Mouse (Mus musculus) midbrain, embryonic 10.5 days (tissue): ENCODE results near the gene Disc1. TPM values are rescaled to one million over a fixed set of nuclear protein-coding genes. Genes with fewer than 3 reads are reported as not detected.

Experiments used
- DNase-seq: peaks from one replicate; pipeline ENCODE4 v3.0.0-alpha.2; 2017; ENCODE audit warnings: low spot score
- H3K27ac ChIP-seq: fragments of 300-500 bp; sonication (generic); replicated peaks from 2 replicates; pipeline ENCODE4 v1.5.1; 2016; ENCODE audit warnings: mild to moderate bottlenecking
- H3K27me3 ChIP-seq: fragments of 300-500 bp; sonication (generic); 2 replicates; pipeline ENCODE4 v1.6.1; 2016; ENCODE audit warnings: low read depth, mild to moderate bottlenecking; ENCODE audit not compliant: poor library complexity, severe bottlenecking
- H3K36me3 ChIP-seq: fragments of 300-500 bp; sonication (generic); 2 replicates; pipeline ENCODE4 v1.6.1; 2016; ENCODE audit warnings: mild to moderate bottlenecking, moderate library complexity
- H3K4me1 ChIP-seq: fragments of 300-500 bp; sonication (generic); 2 replicates; pipeline ENCODE4 v1.6.1; 2016
- H3K4me3 ChIP-seq: fragments of 300-500 bp; sonication (generic); 2 replicates; pipeline ENCODE4 v1.5.1; 2016; ENCODE audit warnings: mild to moderate bottlenecking, moderate library complexity
- H3K9me3 ChIP-seq: fragments of 300-500 bp; sonication (generic); replicated peaks from 2 replicates; pipeline ENCODE4 v1.6.1; 2016; ENCODE audit warnings: mild to moderate bottlenecking
- WGBS: fragments of 180-500 bp; shearing (Covaris S2); methylation state at CpG from one replicate; pipeline ENCODE4 v1.1.7; 2016; 5-methylcytosine and 5-hydroxymethylcytosine counted together
- polyA plus RNA-seq: library from polyadenylated mRNA; unstranded; fragments of >200 nt; fragmentation: Nextera tagmentation; extraction: Ambion mirVana; gene quantifications from 2 replicates; pipeline ENCODE4 v1.2.1, GENCODE M21; 2016

Disc1 gene
- polyA plus RNA-seq, 1 experiment from 2014 or later = 2.0 TPM

DNA sequence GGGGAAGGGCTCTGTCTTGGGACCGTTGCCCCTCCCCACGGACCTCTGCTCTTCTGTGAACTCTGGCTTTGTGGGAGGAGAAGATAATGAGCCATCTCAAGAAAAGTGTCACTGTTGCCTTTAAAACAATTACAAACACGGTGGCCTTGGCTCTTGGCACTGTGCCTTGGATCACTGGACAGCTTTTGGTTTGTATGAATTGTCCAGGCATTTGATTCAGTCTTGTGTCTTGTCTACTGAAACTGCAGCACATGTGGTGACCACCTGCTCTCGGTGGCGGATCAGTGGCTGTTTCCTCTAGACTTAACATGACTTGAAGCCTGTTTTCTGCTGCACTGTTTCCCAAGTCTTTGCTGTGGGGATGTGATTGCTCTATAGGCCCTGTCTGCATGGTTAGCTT, 44.1 kb downstream of the Disc1 start:
- H3K36me3 ChIP-seq = no peaks in the 10 kb centered on the region
- no peak for DNase-seq
- WGBS = 77% methylated on average over 5 of the region's 5 CpGs
- H3K4me1 ChIP-seq = no peaks in the 10 kb centered on the region
- no peaks in the 10 kb centered on the region for H3K27me3 ChIP-seq
- H3K4me3 ChIP-seq = no peak overlapping the region
- no peak overlapping the region for H3K27ac ChIP-seq
- H3K9me3 ChIP-seq = no peaks in the 10 kb centered on the region

DNA sequence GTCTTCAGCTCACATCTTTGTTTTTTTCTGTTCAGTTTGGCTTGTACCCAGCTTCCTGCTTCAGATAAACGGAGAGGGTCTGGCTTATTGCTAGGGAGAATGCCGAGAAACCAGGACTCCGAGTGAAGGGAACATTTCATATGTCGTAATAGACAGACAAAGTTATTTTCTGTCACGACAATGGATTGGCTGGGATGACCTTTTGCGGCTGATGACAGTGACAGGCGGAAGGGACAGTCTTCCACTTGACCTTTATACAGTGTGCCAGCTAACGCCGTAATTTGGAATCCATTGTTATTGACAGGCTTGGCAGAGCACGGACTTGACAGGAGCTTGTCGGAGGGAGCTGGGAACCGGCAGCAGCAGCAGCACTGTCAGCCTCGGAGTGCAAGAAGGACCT, 48.3 kb downstream of the Disc1 start:
- H3K4me3 ChIP-seq = no peak overlapping the region
- 84% methylated on average over 13 of the region's 13 CpGs for WGBS
- DNase-seq = no peak
- H3K9me3 ChIP-seq = no peaks in the 10 kb centered on the region
- no peaks in the 10 kb centered on the region for H3K4me1 ChIP-seq
- no peaks in the 10 kb centered on the region for H3K36me3 ChIP-seq
- H3K27me3 ChIP-seq = no peaks in the 10 kb centered on the region
- no peak overlapping the region for H3K27ac ChIP-seq

GRCm38 (mm10) chr8:125113171-125113570, 59.2 kb downstream of the Disc1 start:
- Histone ChIP-seq H3K36me3 (no peaks in the 10 kb centered on the region), H3K27me3 (peaks cover under 1% of the 10 kb centered on the region; the same call in 1 of the 2 replicates), H3K4me3 (no peak overlapping the region), H3K9me3 (no peaks in the 10 kb centered on the region), H3K27ac (peak overlapping the region; percentile 38; the same call in 1 of the 2 replicates), H3K4me1 (peaks cover 19% of the 10 kb centered on the region)
- 46% methylated on average over 9 of the region's 9 CpGs for WGBS
- peak; percentile 44 for DNase-seq

DNA sequence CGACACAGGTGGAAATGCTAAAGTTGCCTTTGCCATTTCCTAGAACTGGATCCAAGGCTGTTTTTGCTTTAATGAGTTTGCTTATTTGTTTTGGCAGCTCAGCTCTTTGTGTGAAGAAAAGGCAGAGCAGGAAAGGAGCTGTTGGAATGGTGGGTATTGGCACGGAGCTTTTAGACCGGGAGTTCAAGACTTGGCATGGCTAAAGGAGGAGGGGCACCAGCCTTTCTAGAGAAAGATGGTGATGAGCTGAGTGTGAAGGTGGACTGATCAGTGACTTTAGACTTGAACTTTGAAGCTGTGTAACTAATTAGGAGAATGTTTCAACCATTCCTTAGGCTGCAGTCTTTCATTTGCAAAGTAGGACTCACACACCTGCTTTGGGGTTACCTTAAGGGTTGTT, 59.8 kb downstream of the Disc1 start:
- Histone ChIP-seq H3K27ac (no peak overlapping the region), H3K4me1 (peaks cover 19% of the 10 kb centered on the region), H3K9me3 (no peaks in the 10 kb centered on the region), H3K4me3 (no peak overlapping the region), H3K27me3 (peaks cover 4% of the 10 kb centered on the region; the same call in 1 of the 2 replicates), H3K36me3 (no peaks in the 10 kb centered on the region)
- DNase-seq = no peak
- WGBS = 77% methylated on average over 3 of the region's 3 CpGs

DNA sequence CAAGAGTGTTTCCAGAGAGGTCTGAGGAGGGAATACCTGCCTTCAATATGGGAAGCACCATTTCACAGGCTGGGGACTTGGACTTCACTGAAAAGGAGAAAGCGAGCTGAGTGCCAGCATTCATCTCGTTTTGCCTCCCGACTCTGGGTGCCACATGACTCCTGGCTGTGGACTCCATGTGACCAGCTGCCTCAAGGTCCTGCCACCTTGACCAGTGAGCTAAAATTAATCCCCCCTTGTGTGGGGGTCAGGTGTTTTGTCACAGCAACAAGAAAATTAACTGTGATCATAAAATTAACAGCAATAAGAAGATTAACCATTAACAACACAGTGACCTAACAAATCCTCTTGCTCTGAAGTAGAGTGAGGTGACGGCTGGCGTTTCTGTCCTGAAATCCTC, 61.3 kb downstream of the Disc1 start:
- H3K4me1 ChIP-seq = peaks cover 19% of the 10 kb centered on the region
- no peak overlapping the region for H3K27ac ChIP-seq
- 85% methylated on average over 5 of the region's 5 CpGs for WGBS
- H3K36me3 ChIP-seq = no peaks in the 10 kb centered on the region
- peaks cover 4% of the 10 kb centered on the region; the same call in 1 of the 2 replicates for H3K27me3 ChIP-seq
- no peak overlapping the region for H3K4me3 ChIP-seq
- no peaks in the 10 kb centered on the region for H3K9me3 ChIP-seq
- DNase-seq = no peak

DNA sequence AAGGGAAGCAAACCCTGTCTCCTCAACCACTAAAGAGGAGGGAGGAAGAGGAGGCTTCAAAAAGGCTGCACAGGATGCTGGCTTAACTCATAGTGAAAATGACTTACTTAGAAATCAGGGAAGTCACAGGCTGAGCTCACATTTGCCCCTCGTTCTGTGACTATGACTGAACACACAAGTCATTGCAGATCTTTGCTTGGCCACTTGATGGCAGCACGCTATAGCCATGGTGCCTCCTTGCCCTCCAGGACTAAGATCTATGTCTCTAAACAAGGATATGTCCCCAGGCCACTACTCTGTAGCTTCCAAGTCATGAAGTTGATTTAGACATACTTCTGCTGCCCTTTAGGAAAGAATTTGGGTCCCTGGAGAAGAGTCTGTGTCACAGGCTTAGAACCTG, 62.6 kb downstream of the Disc1 start:
- peaks cover 29% of the 10 kb centered on the region for H3K4me1 ChIP-seq
- peaks cover 4% of the 10 kb centered on the region; the same call in 1 of the 2 replicates for H3K27me3 ChIP-seq
- no peaks in the 10 kb centered on the region for H3K9me3 ChIP-seq
- 22% methylated on average over 2 of the region's 2 CpGs for whole genome bisulfite sequencing
- no peak overlapping the region for H3K27ac ChIP-seq
- no peaks in the 10 kb centered on the region for H3K36me3 ChIP-seq
- DNase-seq = peak; percentile 42
- H3K4me3 ChIP-seq = no peak overlapping the region

DNA sequence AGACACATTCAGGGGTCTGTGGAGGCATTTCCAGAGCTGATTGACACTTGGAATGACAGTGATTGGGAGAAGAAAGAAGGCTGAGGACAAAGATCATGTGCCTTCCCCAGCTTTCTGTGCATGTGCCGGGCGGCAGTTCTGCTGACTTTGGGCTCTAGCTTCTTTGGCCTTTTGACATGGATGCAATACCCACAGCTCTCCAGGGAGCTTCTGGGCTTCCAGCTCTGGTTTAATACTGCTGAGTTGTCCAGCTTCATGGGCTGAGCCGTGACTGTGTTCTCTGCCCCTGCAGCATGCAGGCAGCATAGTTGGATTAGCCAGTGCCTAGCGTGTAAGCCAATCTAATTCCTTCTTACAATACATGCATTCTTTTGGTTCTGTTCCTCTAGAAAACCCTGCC, 72.5 kb downstream of the Disc1 start:
- DNase-seq = no peak
- H3K9me3 ChIP-seq = no peaks in the 10 kb centered on the region
- no peak overlapping the region for H3K4me3 ChIP-seq
- H3K27ac ChIP-seq = no peak overlapping the region
- 0 out of 2 replicates have a peak, but pooled peaks cover 3% of the 10 kb centered on the region for H3K27me3 ChIP-seq
- H3K36me3 ChIP-seq = no peaks in the 10 kb centered on the region
- peaks cover 15% of the 10 kb centered on the region for H3K4me1 ChIP-seq
- WGBS = 77% methylated on average over 4 of the region's 4 CpGs

GRCm38 (mm10) chr8:125127621-125128020, 73.6 kb downstream of the Disc1 start:
- peaks cover 9% of the 10 kb centered on the region; the same call in 1 of the 2 replicates for H3K4me1 ChIP-seq
- H3K27ac ChIP-seq = no peak overlapping the region
- DNase-seq = no peak
- H3K27me3 ChIP-seq = peaks cover 3% of the 10 kb centered on the region; the same call in 1 of the 2 replicates
- H3K9me3 ChIP-seq = no peaks in the 10 kb centered on the region
- H3K4me3 ChIP-seq = no peak overlapping the region
- 83% methylated on average over 7 of the region's 7 CpGs for WGBS
- no peaks in the 10 kb centered on the region for H3K36me3 ChIP-seq

- 33% methylated on average over 6 of the region's 6 CpGs for WGBS
- no peak overlapping the region for H3K4me3 ChIP-seq
- DNase-seq = peak; percentile 72
- peaks cover 3% of the 10 kb centered on the region; the same call in 1 of the 2 replicates for H3K27me3 ChIP-seq
- no peaks in the 10 kb centered on the region for H3K36me3 ChIP-seq
- peaks cover 9% of the 10 kb centered on the region; the same call in 1 of the 2 replicates for H3K4me1 ChIP-seq
- H3K9me3 ChIP-seq = no peaks in the 10 kb centered on the region
- H3K27ac ChIP-seq = no peak overlapping the region
These were observed 74.3 kb downstream of the Disc1 start for GRCm38 (mm10) chr8:125128305-125128704.

- Histone ChIP-seq H3K27ac (no peak overlapping the region), H3K4me3 (no peak overlapping the region), H3K9me3 (no peaks in the 10 kb centered on the region), H3K4me1 (peaks cover 24% of the 10 kb centered on the region), H3K36me3 (no peaks in the 10 kb centered on the region), H3K27me3 (no peaks in the 10 kb centered on the region; the same call in 1 of the 2 replicates)
- 90% methylated on average over 6 of the region's 6 CpGs for WGBS
- DNase-seq = no peak
These were observed 76.8 kb downstream of the Disc1 start for GRCm38 (mm10) chr8:125130835-125131234.

- no peaks in the 10 kb centered on the region for H3K36me3 ChIP-seq
- no peak overlapping the region for H3K4me3 ChIP-seq
- H3K9me3 ChIP-seq = no peaks in the 10 kb centered on the region
- peaks cover 28% of the 10 kb centered on the region for H3K4me1 ChIP-seq
- H3K27ac ChIP-seq = no peak overlapping the region
- 89% methylated on average over 7 of the region's 7 CpGs for WGBS
- H3K27me3 ChIP-seq = no peaks in the 10 kb centered on the region; the same call in 1 of the 2 replicates
- no peak for DNase-seq
These were observed 77.3 kb downstream of the Disc1 start for GRCm38 (mm10) chr8:125131265-125131664.

- Histone ChIP-seq H3K4me1 (peaks cover 31% of the 10 kb centered on the region), H3K27ac (peak overlapping the region; percentile 52; the same call in 1 of the 2 replicates), H3K27me3 (no peaks in the 10 kb centered on the region; the same call in 1 of the 2 replicates), H3K4me3 (no peak overlapping the region), H3K36me3 (no peaks in the 10 kb centered on the region), H3K9me3 (no peaks in the 10 kb centered on the region)
- WGBS = 83% methylated on average over 11 of the region's 11 CpGs
- DNase-seq = no peak
These were observed 79.7 kb downstream of the Disc1 start for GRCm38 (mm10) chr8:125133685-125134114.

DNA sequence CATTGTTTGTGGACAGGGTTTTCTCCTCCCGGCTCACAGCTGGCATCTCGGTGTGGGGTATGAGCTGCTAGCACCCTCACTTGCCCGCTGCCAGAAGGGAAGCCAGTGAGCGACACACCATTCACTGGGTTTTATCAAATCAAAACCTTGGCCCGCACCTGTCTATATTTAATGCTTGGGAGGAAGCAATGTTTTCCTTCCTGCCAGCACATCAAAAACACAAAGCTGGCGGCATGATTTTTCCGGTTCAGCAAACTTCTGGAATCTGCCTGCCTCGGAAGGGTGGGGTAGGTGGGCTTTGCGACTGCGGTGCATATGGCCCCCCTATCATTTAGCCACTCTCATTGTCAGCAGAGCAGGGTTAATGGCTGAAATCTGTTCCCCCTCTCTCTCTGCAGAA, 80.9 kb downstream of the Disc1 start:
- H3K27ac ChIP-seq = peak overlapping the region; percentile 70
- 38% methylated on average over 10 of the region's 10 CpGs for WGBS

More for the DNA sequence above, 80.9 kb downstream of the Disc1 start:
- Histone ChIP-seq H3K27me3 (no peaks in the 10 kb centered on the region; the same call in 1 of the 2 replicates), H3K9me3 (no peaks in the 10 kb centered on the region), H3K4me1 (peaks cover 33% of the 10 kb centered on the region), H3K36me3 (no peaks in the 10 kb centered on the region), H3K4me3 (no peak overlapping the region)
- no peak for DNase-seq
